Mouse (Mus musculus) ES-E14 (cell line): ENCODE measurements at regions not wholly inside any gene's neighbourhood (a gene's known extent, or its start where the extent isn't known, plus 50 kb on each side); places are given as distances from the start of the nearest gene placed in this dataset.

ENCODE experiments used
- CHD2 ChIP-seq: IDR thresholded peaks from 2 replicates; pipeline ENCODE4 v1.6.1; 2014; ENCODE audit warnings: mild to moderate bottlenecking, low read depth, low read length, inconsistent platforms
- HCFC1 ChIP-seq: IDR thresholded peaks from 2 replicates; pipeline ENCODE4 v1.6.1; 2012; ENCODE audit warnings: low read length, inconsistent platforms, borderline replicate concordance; ENCODE audit not compliant: insufficient read depth
- MAFK ChIP-seq: IDR thresholded peaks from 2 replicates; pipeline ENCODE4 v1.6.1; 2014; ENCODE audit warnings: mild to moderate bottlenecking, low read depth, low read length, inconsistent platforms; ENCODE audit not compliant: insufficient read depth

GRCm38 (mm10) chr3:118102635-118103034 lies 233.9 kb upstream of the Snx7 start:
- no peak for TF ChIP-seq CHD2
- TF ChIP-seq HCFC1: no peak
- TF ChIP-seq MAFK: no peak
